Mouse (Mus musculus) forebrain, embryonic 15.5 days (tissue): ENCODE data around the gene Brd9. TPM values are rescaled to one million over a fixed set of nuclear protein-coding genes. Genes with fewer than 3 reads are reported as not detected.
A peak's percentile ranks its signal among the peaks of the same experiment; 100 is the strongest.

Source experiments
- ATAC-seq: fragments of 200-750 bp; cut with Nextera tagmentation; replicated peaks from 2 replicates; pipeline ENCODE4 v1.8.0; 2017; ENCODE audit warnings: mild to moderate bottlenecking, moderate TSS enrichment, moderate library complexity
- H3K27ac ChIP-seq: fragments of 300-500 bp; sonication (generic); replicated peaks from 2 replicates; pipeline ENCODE4 v1.5.1; 2015; ENCODE audit warnings: mild to moderate bottlenecking, inconsistent platforms
- H3K27me3 ChIP-seq: fragments of 300-500 bp; sonication (generic); 2 replicates; pipeline ENCODE4 v1.6.1; 2015; ENCODE audit warnings: inconsistent platforms
- H3K36me3 ChIP-seq: fragments of 300-500 bp; sonication (generic); 2 replicates; pipeline ENCODE4 v1.6.1; 2015; ENCODE audit warnings: mild to moderate bottlenecking, inconsistent platforms
- H3K4me1 ChIP-seq: fragments of 300-500 bp; sonication (generic); 2 replicates; pipeline ENCODE4 v1.6.1; 2015; ENCODE audit warnings: inconsistent platforms
- H3K4me2 ChIP-seq: fragments of 300-500 bp; sonication (generic); replicated peaks from 2 replicates; pipeline ENCODE4 v1.6.1; 2015; ENCODE audit warnings: mild to moderate bottlenecking, inconsistent platforms
- H3K4me3 ChIP-seq: fragments of 300-500 bp; sonication (generic); 2 replicates; pipeline ENCODE4 v1.5.1; 2015; ENCODE audit warnings: mild to moderate bottlenecking, inconsistent platforms
- H3K9ac ChIP-seq: fragments of 300-500 bp; sonication (generic); replicated peaks from 2 replicates; pipeline ENCODE4 v1.6.1; 2015; ENCODE audit warnings: mild to moderate bottlenecking, inconsistent platforms
- H3K9me3 ChIP-seq: fragments of 300-500 bp; sonication (generic); 2 replicates; pipeline ENCODE4 v1.6.1; 2016; ENCODE audit warnings: inconsistent platforms
- WGBS: fragments of 180-500 bp; shearing (Covaris S2); methylation state at CpG from one replicate; pipeline ENCODE4 v1.1.7; 2015; ENCODE audit warnings: mixed read lengths; 5-methylcytosine and 5-hydroxymethylcytosine counted together
- polyA plus RNA-seq: library from polyadenylated mRNA; unstranded; fragments of >200 nt; fragmentation: Nextera tagmentation; extraction: Ambion mirVana; gene quantifications from 2 replicates; pipeline ENCODE4 v1.2.1, GENCODE M21; 2015

Gene Brd9
- 96.6 and 98.0 TPM in 2 replicates for polyA plus RNA-seq

DNA sequence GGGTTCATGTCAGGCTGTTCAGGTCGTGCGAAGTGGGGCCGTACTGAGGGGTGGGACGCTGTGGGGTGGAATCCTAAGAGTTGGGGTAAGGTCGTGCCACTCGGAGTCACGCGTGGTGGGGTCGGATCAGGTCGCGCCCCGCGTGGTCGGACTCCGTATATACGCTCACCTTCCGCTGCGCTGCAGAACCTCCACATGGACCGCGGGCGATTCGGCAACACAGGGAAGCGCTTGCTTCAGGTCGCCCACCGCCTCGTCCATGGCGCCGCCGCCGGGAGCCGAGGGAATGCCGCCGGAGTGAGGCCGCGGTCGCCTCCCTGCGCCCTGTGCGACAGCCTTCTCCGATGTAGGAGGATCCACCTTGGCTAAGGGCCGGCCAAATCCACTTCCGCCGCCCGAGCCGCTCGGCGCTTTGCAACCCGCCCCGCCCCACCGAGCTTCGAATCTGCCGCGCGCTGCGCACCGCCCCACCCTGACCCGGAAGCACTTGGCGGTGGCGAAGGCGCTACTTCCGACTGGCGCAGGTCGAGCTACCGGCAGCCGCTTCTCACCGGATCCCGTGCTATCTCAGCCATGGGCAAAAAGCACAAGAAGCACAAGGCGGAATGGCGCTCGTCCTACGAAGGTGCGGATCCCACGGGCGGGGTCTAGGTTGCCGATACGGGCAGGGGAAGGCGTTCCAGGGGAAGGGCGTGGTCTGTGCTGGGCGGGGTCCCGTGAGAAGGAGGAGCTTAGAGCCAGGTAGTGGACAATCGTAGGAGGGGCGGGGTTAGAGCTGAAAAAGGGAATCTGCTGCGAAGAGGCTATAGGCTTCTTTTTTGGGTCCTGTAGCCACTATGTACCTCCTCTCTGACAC lies at the start of gene Brd9, which contains the start of gene Trip13:
Gene Brd9, plus strand, starts transcription at position 491 of the 856 bp plus-strand sequence.
Gene Trip13, minus strand, starts transcription at position 464 of the 856 bp plus-strand sequence.
- Histone ChIP-seq H3K4me1 (peaks cover 14% of the 10 kb centered on the region), H3K36me3 (peaks cover 28% of the 10 kb centered on the region), H3K4me2 (peak within 1 kb of the TSS; percentile 88), H3K9me3 (no peaks in the 10 kb centered on the region), H3K27ac (peak within 1 kb of the TSS; percentile 91), H3K9ac (peak within 1 kb of the TSS; percentile 80), H3K27me3 (no peaks in the 10 kb centered on the region), H3K4me3 (peak within 1 kb of the TSS; percentile 86)
- peak; percentile 97 for ATAC-seq
- WGBS = under 1% methylated on average over 82 of the region's 82 CpGs

DNA sequence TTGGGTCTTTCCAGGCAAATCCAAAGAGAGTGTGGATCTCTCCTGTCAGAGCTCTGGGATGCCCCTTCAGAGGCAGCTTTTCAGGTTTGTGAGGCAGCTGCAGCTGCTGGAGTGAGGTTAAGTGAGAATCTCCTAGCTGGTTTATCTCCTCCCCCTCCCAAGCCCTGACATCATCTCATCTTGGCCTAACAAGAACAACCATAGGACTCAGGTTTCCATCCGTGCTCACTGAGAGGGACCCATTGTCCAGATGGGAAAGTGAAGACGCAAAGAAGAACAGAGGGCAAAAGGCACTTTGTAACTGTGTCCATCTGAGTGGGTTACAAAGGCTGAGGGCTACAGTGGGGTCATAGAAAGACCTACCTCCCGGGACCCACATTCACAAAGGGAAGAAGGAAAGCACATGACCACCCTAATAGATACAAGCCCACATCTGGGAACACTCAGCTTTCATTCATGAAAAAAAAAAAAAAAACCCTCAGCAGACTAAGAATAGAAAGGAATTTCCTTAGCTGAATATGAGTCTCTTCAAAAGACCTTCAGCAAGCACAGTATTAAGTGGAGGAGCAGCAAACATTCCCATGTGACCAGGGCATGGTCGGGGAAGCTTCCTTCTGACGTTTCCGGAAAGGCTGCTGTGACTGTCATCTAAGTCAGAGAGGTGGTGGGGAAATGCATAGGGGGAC lies 45.0 kb upstream of the Brd9 start:
- H3K9ac ChIP-seq = no peak overlapping the region
- no peak for ATAC-seq
- 59% methylated on average over 6 of the region's 6 CpGs for WGBS

GRCm38 (mm10) chr13:73897561-73897960 lies 40.0 kb upstream of the Brd9 start:
- H3K27ac ChIP-seq = no peak overlapping the region
- no peaks in the 10 kb centered on the region for H3K36me3 ChIP-seq
- H3K4me1 ChIP-seq = no peaks in the 10 kb centered on the region
- H3K4me2 ChIP-seq = no peak overlapping the region
- H3K27me3 ChIP-seq = no peaks in the 10 kb centered on the region
- H3K9me3 ChIP-seq = no peaks in the 10 kb centered on the region
- WGBS = 87% methylated on average over 3 of the region's 3 CpGs
- H3K9ac ChIP-seq = no peak overlapping the region
- ATAC-seq = no peak
- no peak overlapping the region for H3K4me3 ChIP-seq

More for the DNA sequence above, 45.0 kb upstream of the Brd9 start:
- no peaks in the 10 kb centered on the region for H3K27me3 ChIP-seq
- H3K4me2 ChIP-seq = no peak overlapping the region
- no peak overlapping the region for H3K4me3 ChIP-seq
- H3K36me3 ChIP-seq = no peaks in the 10 kb centered on the region
- no peaks in the 10 kb centered on the region for H3K9me3 ChIP-seq
- H3K4me1 ChIP-seq = no peaks in the 10 kb centered on the region
- H3K27ac ChIP-seq = no peak overlapping the region

DNA sequence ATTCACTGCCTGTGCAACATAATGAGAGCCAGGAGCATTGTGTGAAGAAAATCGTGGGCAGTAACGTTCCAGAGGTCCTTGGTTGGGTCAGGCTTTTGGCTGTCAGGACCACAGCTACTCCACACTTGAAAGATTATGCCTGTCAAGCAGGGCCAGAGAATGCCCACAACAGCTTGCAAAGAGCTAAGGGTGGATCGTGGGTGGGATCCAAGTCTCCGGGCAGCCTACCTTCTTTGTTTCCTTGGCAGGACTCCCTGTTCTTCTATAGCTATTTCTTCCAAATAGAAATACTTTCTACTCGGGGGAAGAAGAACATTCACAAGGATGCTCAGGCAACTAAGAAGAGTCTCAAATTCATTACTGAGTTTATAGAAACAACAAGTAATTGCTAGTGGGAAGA lies 30.5 kb upstream of the Brd9 start:
- no peak overlapping the region for H3K4me2 ChIP-seq
- H3K27me3 ChIP-seq = no peaks in the 10 kb centered on the region
- H3K4me1 ChIP-seq = no peaks in the 10 kb centered on the region
- no peaks in the 10 kb centered on the region for H3K9me3 ChIP-seq
- 60% methylated on average over 5 of the region's 5 CpGs for WGBS
- H3K36me3 ChIP-seq = no peaks in the 10 kb centered on the region
- no peak overlapping the region for H3K27ac ChIP-seq
- no peak for ATAC-seq
- H3K4me3 ChIP-seq = no peak overlapping the region
- no peak overlapping the region for H3K9ac ChIP-seq

DNA sequence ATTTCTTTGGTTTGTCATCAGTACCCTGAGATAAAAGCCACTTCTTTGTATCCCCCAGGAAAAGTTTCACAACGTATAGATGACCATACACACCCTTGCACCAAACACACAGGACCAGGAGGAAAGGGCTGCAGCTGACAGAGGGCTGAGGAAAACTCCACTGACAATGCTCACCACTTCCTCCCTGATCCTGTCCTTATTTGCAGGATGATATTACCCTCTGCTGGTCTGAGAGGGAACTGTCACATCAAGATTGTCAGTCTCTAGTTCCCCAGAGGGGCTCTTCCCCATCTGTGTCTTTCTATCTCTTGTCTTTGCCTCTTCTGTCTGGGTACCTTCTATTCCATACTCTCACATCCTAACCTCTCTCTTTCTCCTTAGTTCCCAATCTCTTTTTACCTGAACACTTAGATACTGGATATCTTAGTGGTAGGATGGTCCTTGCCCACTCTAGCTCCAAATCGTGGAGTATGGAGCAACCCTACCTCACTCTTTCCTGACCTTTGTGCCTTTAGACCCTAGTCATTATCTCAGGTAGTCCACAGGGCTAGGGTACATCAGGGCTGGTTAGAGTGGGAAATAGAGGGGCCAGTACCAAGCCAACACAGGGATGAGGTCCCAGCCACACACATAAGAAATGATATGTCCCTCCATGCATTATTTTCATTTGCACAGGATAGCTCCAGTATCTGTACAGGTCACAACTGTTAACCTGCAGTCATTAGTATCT lies 29.8 kb upstream of the Brd9 start:
- Histone ChIP-seq H3K27me3 (no peaks in the 10 kb centered on the region), H3K27ac (no peak overlapping the region), H3K9me3 (no peaks in the 10 kb centered on the region), H3K4me1 (no peaks in the 10 kb centered on the region), H3K36me3 (no peaks in the 10 kb centered on the region), H3K9ac (no peak overlapping the region), H3K4me3 (no peak overlapping the region), H3K4me2 (no peak overlapping the region)
- 78% methylated on average over 2 of the region's 2 CpGs for WGBS
- peak; percentile 85 for ATAC-seq

DNA sequence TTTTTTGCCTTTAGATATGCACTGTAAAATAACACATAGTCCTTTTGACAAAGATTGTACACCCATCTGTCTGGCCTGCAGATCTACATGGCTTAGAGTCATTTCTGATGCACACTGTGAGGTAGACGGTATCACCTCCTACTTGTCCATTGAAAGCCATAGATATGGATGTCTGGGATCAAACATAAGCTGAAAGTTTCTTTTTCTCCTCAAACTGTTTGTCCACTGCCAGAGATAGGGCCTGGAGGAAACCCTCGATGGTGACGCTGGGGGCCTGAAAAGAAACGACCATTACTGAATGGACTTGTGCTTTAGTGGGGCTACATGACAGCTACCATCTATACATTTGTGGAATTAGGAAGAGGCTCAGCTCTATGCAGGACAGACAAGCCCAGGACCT lies 24.5 kb upstream of the Brd9 start:
- Histone ChIP-seq H3K4me2 (no peak overlapping the region), H3K36me3 (peaks cover 29% of the 10 kb centered on the region), H3K4me1 (no peaks in the 10 kb centered on the region), H3K4me3 (no peak overlapping the region), H3K27me3 (no peaks in the 10 kb centered on the region), H3K9me3 (no peaks in the 10 kb centered on the region), H3K27ac (no peak overlapping the region), H3K9ac (no peak overlapping the region)
- 96% methylated on average over 4 of the region's 4 CpGs for WGBS
- ATAC-seq = no peak

GRCm38 (mm10) chr13:73932201-73932600 lies 5.4 kb upstream of the Brd9 start:
- H3K4me1 ChIP-seq = peaks cover 4% of the 10 kb centered on the region
- peaks cover 19% of the 10 kb centered on the region for H3K36me3 ChIP-seq
- no peak for ATAC-seq
- no peak overlapping the region for H3K27ac ChIP-seq
- 87% methylated on average over 10 of the region's 10 CpGs for WGBS
- no peaks in the 10 kb centered on the region for H3K9me3 ChIP-seq
- H3K27me3 ChIP-seq = no peaks in the 10 kb centered on the region
- no peak overlapping the region for H3K9ac ChIP-seq
- H3K4me2 ChIP-seq = no peak overlapping the region
- no peak overlapping the region for H3K4me3 ChIP-seq

DNA sequence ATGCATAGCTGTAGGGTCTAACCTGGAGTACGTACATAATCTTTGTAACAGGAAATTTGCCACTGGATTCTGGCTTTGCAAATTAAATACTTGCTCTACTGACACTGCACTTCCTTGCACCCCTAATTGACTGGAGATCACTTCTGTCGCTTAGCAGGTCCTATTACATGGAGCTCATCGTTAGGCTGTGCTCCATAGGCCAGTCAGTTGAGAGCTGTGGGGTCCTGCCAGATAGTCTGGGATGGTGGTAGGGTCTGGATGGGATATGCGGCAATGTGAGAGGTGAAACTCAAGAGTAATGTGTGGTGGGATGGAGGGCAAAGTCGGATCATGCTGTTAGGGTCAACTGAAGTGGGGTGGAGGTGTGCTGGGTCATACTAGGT lies 682 bp upstream of the Brd9 start:
- WGBS = 13% methylated on average over 5 of the region's 5 CpGs
- H3K36me3 ChIP-seq = peaks cover 22% of the 10 kb centered on the region

DNA sequence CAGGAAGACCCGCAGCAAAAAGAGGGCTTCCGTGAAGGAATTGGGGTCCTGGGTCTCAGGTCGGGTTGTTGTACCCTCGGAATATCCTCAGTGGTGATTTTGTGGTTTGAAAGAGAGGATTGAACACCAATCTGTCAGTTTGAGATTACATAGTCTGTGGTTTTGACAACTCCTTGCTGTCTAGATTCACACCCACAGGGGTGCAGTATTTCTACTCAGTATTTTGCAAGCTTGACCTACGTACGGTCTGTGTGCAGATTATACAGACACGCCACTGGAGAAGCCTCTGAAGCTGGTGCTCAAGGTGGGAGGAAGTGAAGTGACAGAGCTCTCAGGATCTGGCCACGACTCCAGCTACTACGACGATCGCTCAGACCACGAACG lies 558 bp downstream of the Brd9 start:
- Histone ChIP-seq H3K4me2 (peak overlapping the region; percentile 88), H3K27me3 (no peaks in the 10 kb centered on the region), H3K9me3 (no peaks in the 10 kb centered on the region), H3K4me1 (peaks cover 14% of the 10 kb centered on the region), H3K36me3 (peaks cover 34% of the 10 kb centered on the region), H3K27ac (peak overlapping the region; percentile 91), H3K4me3 (peak overlapping the region; percentile 86), H3K9ac (peak overlapping the region; percentile 80)
- WGBS = 45% methylated on average over 13 of the region's 13 CpGs
- peak; percentile 37 for ATAC-seq

More for the DNA sequence above, 682 bp upstream of the Brd9 start:
- H3K27ac ChIP-seq = no peak overlapping the region
- no peak; the same call in 1 of the 2 replicates for ATAC-seq
- no peaks in the 10 kb centered on the region for H3K27me3 ChIP-seq
- peak overlapping the region; percentile 80 for H3K9ac ChIP-seq
- H3K4me2 ChIP-seq = peak overlapping the region; percentile 88
- H3K9me3 ChIP-seq = no peaks in the 10 kb centered on the region
- H3K4me1 ChIP-seq = peaks cover 14% of the 10 kb centered on the region
- H3K4me3 ChIP-seq = peak overlapping the region; percentile 86

- no peak for ATAC-seq
- Histone ChIP-seq H3K36me3 (peaks cover 44% of the 10 kb centered on the region), H3K4me2 (peak overlapping the region; percentile 88; the same call in 1 of the 2 replicates), H3K9me3 (no peaks in the 10 kb centered on the region), H3K27me3 (no peaks in the 10 kb centered on the region), H3K9ac (no peak overlapping the region), H3K4me3 (no peak overlapping the region), H3K4me1 (peaks cover 14% of the 10 kb centered on the region), H3K27ac (no peak overlapping the region)
- WGBS = 93% methylated on average over 5 of the region's 5 CpGs
These were observed 1.5 kb downstream of the Brd9 start for GRCm38 (mm10) chr13:73939101-73939500.

GRCm38 (mm10) chr13:73944606-73945005 lies 7.0 kb downstream of the Brd9 start:
- Histone ChIP-seq H3K9ac (no peak overlapping the region), H3K4me2 (no peak overlapping the region), H3K36me3 (peaks cover 95% of the 10 kb centered on the region), H3K9me3 (no peaks in the 10 kb centered on the region), H3K4me3 (no peak overlapping the region), H3K27ac (no peak overlapping the region), H3K4me1 (no peaks in the 10 kb centered on the region), H3K27me3 (no peaks in the 10 kb centered on the region)
- WGBS = 96% methylated on average over 9 of the region's 9 CpGs
- ATAC-seq = no peak
